Mouse (Mus musculus) CD4-positive, CD25-positive, alpha-beta regulatory T cell, adult 2 months (primary cell): ENCODE data around the gene Rhob.

Source experiments
- DNase-seq: peaks from one replicate; pipeline ENCODE4 v3.0.0-alpha.2; 2012; ENCODE audit warnings: low read depth, low spot score

Rhob gene

DNA sequence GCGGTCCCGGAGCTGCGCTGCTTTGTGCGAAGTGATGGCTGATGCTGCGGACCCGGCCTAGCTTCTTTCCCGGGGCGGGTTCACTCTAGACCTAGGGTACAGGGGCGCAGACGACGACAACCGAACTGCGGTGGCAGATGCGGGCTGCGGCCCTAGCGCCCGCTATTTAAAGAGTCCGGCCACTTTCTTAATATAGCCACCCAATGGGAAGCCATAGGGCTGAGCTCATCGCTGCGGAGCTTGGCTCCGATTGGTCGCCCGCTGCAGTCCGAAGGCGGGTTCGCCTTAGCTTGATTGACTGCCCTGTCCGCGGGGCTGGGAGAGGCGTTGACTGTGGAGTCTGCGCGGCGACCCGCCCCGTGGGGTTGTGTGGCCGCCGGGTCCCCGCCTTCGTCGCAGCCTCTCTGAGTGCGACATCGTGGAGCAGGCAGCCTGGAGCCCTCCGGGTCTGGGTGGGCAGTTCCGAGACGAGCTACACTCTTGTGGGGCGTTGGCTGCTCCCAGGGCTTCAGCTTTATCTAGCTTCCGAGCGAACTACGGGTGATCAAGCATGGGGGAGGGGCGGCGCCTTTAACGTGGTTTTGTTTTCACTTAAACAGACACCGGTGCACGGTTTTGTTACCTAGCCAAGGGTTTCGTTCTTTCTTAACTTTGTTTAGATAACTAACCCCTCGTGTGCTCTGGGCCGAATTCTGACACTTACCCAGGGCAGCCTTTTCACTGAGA, at the start of gene Rhob:
Rhob (minus strand) TSS at position 139 of the 726 bp plus-strand sequence.
- peak; percentile 93 for DNase-seq

DNA sequence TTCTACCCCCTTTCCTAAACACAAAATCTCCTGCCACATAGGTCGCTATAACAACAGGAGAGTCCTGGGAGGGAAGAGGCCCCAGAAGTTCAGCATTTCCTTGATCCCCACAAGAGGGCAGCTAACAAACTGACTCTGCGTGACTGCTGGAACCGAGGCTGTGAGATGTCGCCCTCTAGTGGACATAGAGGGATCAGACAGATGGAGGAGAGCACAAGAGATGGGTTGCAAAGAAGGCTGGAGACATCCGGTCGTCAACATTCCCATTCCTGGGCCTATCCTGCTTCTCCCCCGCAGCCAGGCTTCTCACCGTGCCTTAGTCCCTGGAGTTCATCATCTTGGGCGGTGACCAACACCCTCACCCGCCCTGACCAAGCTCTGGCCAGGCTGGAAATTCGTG, 47.5 kb upstream of the Rhob start:
- DNase-seq: peak; percentile 90

DNA sequence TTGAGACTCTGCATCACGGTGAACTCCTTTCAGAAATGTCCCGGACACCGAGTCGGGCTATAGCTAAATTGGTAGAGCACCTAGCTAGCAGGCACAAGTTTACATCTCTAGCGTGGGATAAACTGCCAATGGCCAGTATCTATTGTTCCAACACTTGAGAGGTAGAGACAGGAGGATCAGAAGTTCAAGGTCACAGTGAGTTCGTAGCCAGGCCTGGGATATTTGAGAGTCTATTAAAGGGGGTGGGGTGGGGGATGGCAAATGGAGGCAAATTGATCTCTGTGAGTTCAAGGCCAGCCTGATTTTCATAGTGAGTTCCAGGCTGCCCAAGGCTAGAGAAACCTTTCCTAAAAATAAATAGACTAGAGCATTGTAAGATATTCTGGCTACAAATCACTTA, 47.0 kb upstream of the Rhob start:
- no peak for DNase-seq

- DNase-seq: no peak
Measured at GRCm38 (mm10) chr12:8545066-8545610, 45.3 kb upstream of the Rhob start.

DNA sequence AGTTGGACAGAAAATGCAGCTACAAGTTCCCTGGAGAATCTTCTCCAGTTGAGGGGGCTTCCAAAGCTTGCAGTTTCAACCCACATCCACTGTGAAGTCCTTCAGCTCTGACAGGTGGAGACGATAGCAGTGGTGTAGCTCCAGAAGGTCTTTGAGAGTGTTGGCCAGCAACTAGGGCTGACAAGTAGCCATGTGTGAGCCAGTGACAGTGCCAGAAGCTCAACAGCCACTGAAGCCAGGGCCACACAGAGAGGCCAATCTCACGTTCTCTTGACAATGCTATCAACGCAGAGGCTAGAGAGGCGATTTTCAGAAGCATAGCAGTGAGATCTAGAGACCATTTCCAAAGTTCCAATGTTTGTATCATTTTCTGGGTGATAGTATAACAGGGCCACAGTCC, 42.6 kb upstream of the Rhob start:
- DNase-seq: no peak

GRCm38 (mm10) chr12:8539471-8539870, 39.7 kb upstream of the Rhob start:
- no peak for DNase-seq

GRCm38 (mm10) chr12:8537291-8537690, 37.5 kb upstream of the Rhob start:
- no peak for DNase-seq

DNA sequence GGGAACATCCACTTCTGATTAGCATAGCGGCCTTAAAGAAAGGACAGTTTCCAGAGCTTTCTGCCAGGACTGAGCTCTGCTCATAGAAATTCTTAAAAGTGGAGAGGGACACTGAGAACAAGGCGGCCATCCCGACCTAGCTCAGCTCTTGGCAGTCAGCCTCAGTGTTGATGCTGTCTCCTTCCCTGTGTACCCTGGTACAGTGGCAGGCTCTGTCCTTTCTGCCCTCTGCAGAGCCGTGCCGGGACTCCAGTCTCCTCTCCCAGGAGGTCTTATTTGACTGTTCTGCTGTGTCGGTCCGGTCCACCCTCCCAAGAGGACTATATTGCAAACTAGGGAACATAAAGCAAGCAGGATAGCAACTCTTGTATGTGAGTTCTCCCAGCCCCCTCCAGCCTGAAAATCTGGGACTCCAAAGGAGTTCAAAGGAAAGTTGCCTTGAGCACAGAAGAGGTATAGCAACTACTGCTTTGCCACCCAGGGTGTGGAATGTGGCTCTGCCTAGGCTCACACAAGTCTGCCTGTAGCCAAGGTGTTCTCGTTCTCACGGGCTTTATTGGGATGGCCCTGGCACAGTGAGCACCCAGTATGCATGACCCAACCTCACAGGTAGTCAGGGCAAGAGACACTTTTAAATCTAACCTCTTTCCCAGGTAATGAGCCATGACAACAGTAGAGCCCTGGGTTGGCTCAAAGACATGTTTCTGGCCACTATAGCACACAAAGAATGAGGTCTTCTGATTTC, 36.6 kb upstream of the Rhob start:
- no peak for DNase-seq

- no peak for DNase-seq
Measured at GRCm38 (mm10) chr12:8535596-8535995, 35.8 kb upstream of the Rhob start.

- DNase-seq: no peak
Measured at GRCm38 (mm10) chr12:8534915-8535314, 35.1 kb upstream of the Rhob start.

DNA sequence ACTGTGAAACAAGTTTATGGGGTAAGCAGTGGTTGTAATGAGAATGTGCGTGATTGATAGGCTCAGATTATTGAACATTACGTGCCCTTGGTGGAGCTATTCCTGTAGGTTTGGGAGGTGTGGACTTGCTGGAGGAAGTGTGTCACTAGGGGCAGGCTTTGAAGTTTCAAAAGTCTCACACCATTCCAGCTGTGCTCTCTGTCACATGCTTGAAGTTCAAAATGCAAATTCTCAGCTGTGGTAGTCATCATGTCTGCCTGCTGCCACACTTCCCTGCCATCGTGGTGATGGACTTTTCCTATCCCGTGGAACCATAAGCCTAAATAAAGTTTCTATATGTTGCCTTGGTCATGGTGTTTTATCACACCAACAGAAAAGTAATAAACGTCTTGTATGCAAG, 28.0 kb upstream of the Rhob start:
- no peak for DNase-seq

GRCm38 (mm10) chr12:8527175-8527574, 27.4 kb upstream of the Rhob start:
- no peak for DNase-seq

DNA sequence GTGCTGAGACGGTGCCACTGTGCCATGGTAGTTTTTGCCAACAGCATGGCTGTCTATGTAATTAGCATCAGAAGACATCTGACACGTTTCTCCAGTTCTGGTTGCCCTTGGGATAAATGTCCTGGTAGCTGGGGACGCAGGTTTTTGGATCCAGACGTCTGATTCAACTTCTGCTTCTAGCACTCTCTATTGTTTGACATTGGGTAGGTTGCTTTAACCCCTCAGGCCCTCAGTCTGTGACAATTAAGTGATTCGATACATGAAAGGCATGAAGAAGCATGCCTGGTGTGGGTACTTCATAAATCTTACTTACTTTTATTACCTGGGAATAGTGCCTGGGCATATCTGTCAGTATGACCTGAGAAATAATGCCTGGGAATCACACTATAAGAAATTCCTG, 24.3 kb upstream of the Rhob start:
- no peak for DNase-seq

GRCm38 (mm10) chr12:8522711-8523110, 22.9 kb upstream of the Rhob start:
- DNase-seq: no peak

GRCm38 (mm10) chr12:8521375-8522047, 21.7 kb upstream of the Rhob start:
- peak; percentile 76 for DNase-seq

- DNase-seq: peak; percentile 15
Measured at GRCm38 (mm10) chr12:8519431-8520160, 19.8 kb upstream of the Rhob start.

- DNase-seq: no peak
Measured at GRCm38 (mm10) chr12:8511037-8511882, 11.5 kb upstream of the Rhob start.

- no peak for DNase-seq
Measured at GRCm38 (mm10) chr12:8510317-8510988, 10.6 kb upstream of the Rhob start.

GRCm38 (mm10) chr12:8509693-8510092, 9.9 kb upstream of the Rhob start:
- DNase-seq: no peak
